Mouse (Mus musculus) CH12.LX (cell line): ENCODE results near the gene Foxp1. TPM values are rescaled to one million over a fixed set of nuclear protein-coding genes. Genes with fewer than 3 reads are reported as not detected.

Source experiments
- DNase-seq: peaks from one replicate; pipeline ENCODE4 v3.0.0-alpha.2; 2013; ENCODE audit errors: extremely low read depth
- H3K27ac ChIP-seq: 2 replicates; pipeline ENCODE4 v1.5.1; 2012; ENCODE audit warnings: low read depth, mild to moderate bottlenecking, control low read depth, moderate library complexity; ENCODE audit not compliant: insufficient read depth
- H3K27me3 ChIP-seq: replicated peaks from 2 replicates; pipeline ENCODE3; 2012; ENCODE audit warnings: inconsistent platforms
- H3K36me3 ChIP-seq, 2 experiments: replicated peaks in 1 of 2; 2 replicates each; pipeline versions ENCODE3 to v1.6.1; 2012; ENCODE audit warnings: inconsistent platforms in 1 of 2, low read length in 1 of 2, mild to moderate bottlenecking in 1 of 2, mixed read lengths in 1 of 2, moderate library complexity in 1 of 2; ENCODE audit not compliant: control insufficient read depth in 1 of 2, insufficient read depth in 1 of 2
- H3K4me1 ChIP-seq, 2 experiments: 2 replicates each; pipeline ENCODE4 v1.6.1; 2012; ENCODE audit warnings: inconsistent platforms in 1 of 2, moderate library complexity in 1 of 2; ENCODE audit not compliant: insufficient read depth in 2 of 2, control insufficient read depth in 1 of 2
- H3K4me2 ChIP-seq: 2 replicates; pipeline ENCODE4 v1.6.1; 2012; ENCODE audit warnings: low read depth, mild to moderate bottlenecking, control low read depth; ENCODE audit not compliant: poor library complexity, insufficient read depth, severe bottlenecking
- H3K4me3 ChIP-seq, 3 experiments: fragments of 150-350 bp in 1 of 3; sonication (generic) in 1 of 3; replicated peaks in 1 of 3; 2 replicates each; pipeline versions ENCODE3 to v1.5.1; 2011 to 2012; ENCODE audit warnings: low read depth in 2 of 3, low read length in 2 of 3, mild to moderate bottlenecking in 2 of 3, moderate library complexity in 2 of 3, control low read depth in 1 of 3, improper control_type of control experiment in 1 of 3, inconsistent platforms in 1 of 3, mixed read lengths in 1 of 3; ENCODE audit not compliant: poor library complexity in 1 of 3
- H3K79me2 ChIP-seq: replicated peaks from 2 replicates; pipeline ENCODE4 v1.6.1; 2012; ENCODE audit warnings: mild to moderate bottlenecking, moderate library complexity; ENCODE audit not compliant: control insufficient read depth, poor library complexity, insufficient read depth, severe bottlenecking; ENCODE audit errors: extremely low read depth
- H3K9ac ChIP-seq: 2 replicates; pipeline ENCODE4 v1.6.1; 2012; ENCODE audit warnings: low read depth, mild to moderate bottlenecking, control low read depth, moderate library complexity; ENCODE audit not compliant: insufficient read depth
- H3K9me3 ChIP-seq: replicated peaks from 2 replicates; pipeline ENCODE3; 2012; ENCODE audit warnings: low read length, inconsistent platforms, mixed read lengths
- BHLHE40 ChIP-seq: IDR thresholded peaks from 2 replicates; pipeline ENCODE4 v1.6.1; 2011; ENCODE audit warnings: mild to moderate bottlenecking, low read depth, low read length, improper control_type of control experiment
- CHD1 ChIP-seq: IDR thresholded peaks from 2 replicates; pipeline ENCODE4 v1.6.1; 2012; ENCODE audit warnings: low read depth, low read length, improper control_type of control experiment, inconsistent platforms
- CTCF ChIP-seq, 2 experiments: IDR thresholded peaks in 1 of 2; conservative IDR thresholded peaks in 1 of 2; 2 replicates each; pipeline ENCODE4 v1.5.1; 2011 to 2012; ENCODE audit warnings: low read depth in 2 of 2, low read length in 2 of 2, improper control_type of control experiment in 1 of 2, inconsistent platforms in 1 of 2, mild to moderate bottlenecking in 1 of 2, moderate library complexity in 1 of 2
- E2F4 ChIP-seq: IDR thresholded peaks from 2 replicates; pipeline ENCODE4 v1.6.1; 2011; ENCODE audit warnings: low read depth, low read length, improper control_type of control experiment; ENCODE audit not compliant: insufficient replicate concordance
- ELF1 ChIP-seq: IDR thresholded peaks from 2 replicates; pipeline ENCODE4 v1.6.1; 2014; ENCODE audit warnings: low read depth, mild to moderate bottlenecking, inconsistent platforms, low read length, improper control_type of control experiment
- EP300 ChIP-seq: IDR thresholded peaks from 2 replicates; pipeline ENCODE4 v1.6.1; 2011; ENCODE audit warnings: low read length, improper control_type of control experiment
- ETS1 ChIP-seq: conservative IDR thresholded peaks from 2 replicates; pipeline ENCODE4 v1.6.1; 2012; ENCODE audit warnings: low read depth, mild to moderate bottlenecking, inconsistent platforms, low read length, improper control_type of control experiment, moderate library complexity
- GABPA ChIP-seq: IDR thresholded peaks from 2 replicates; pipeline ENCODE4 v1.6.1; 2012; ENCODE audit warnings: low read depth, low read length, improper control_type of control experiment, inconsistent platforms; ENCODE audit not compliant: insufficient replicate concordance
- IRF4 ChIP-seq: IDR thresholded peaks from 2 replicates; pipeline ENCODE4 v1.6.1; 2014; ENCODE audit warnings: low read depth, mild to moderate bottlenecking, inconsistent platforms, low read length, improper control_type of control experiment
- JUND ChIP-seq: conservative IDR thresholded peaks from 2 replicates; pipeline ENCODE4 v1.6.1; 2011; ENCODE audit warnings: low read depth, low read length, improper control_type of control experiment
- KAT2A ChIP-seq: IDR thresholded peaks from 2 replicates; pipeline ENCODE4 v1.6.1; 2012; ENCODE audit warnings: low read length, improper control_type of control experiment, inconsistent platforms; ENCODE audit not compliant: insufficient replicate concordance
- MAFK ChIP-seq: IDR thresholded peaks from 2 replicates; pipeline ENCODE4 v1.6.1; 2011; ENCODE audit warnings: low read length, improper control_type of control experiment; ENCODE audit not compliant: insufficient replicate concordance
- MAX ChIP-seq: IDR thresholded peaks from 2 replicates; pipeline ENCODE4 v1.6.1; 2011; ENCODE audit warnings: low read length, improper control_type of control experiment
- MAZ ChIP-seq: IDR thresholded peaks from 2 replicates; pipeline ENCODE4 v1.6.1; 2012; ENCODE audit warnings: low read depth, mild to moderate bottlenecking, inconsistent platforms, low read length, improper control_type of control experiment, moderate library complexity
- MEF2A ChIP-seq: IDR thresholded peaks from 2 replicates; pipeline ENCODE4 v1.6.1; 2014; ENCODE audit warnings: low read depth, mild to moderate bottlenecking, inconsistent platforms, low read length, improper control_type of control experiment, borderline replicate concordance
- MXI1 ChIP-seq: IDR thresholded peaks from 2 replicates; pipeline ENCODE4 v1.6.1; 2011; ENCODE audit warnings: mild to moderate bottlenecking, low read depth, low read length, improper control_type of control experiment
- MYC ChIP-seq: IDR thresholded peaks from 2 replicates; pipeline ENCODE4 v1.6.1; 2011; ENCODE audit warnings: low read depth, mild to moderate bottlenecking, improper control_type of control experiment, low read length
- POLR2AphosphoS2 ChIP-seq: IDR thresholded peaks from 2 replicates; pipeline ENCODE4 v1.6.1; 2011; ENCODE audit warnings: low read depth, low read length, improper control_type of control experiment
- RAD21 ChIP-seq: IDR thresholded peaks from 2 replicates; pipeline ENCODE4 v1.6.1; 2011; ENCODE audit warnings: low read depth, mild to moderate bottlenecking, low read length, improper control_type of control experiment, moderate library complexity
- SIN3A ChIP-seq: IDR thresholded peaks from 2 replicates; pipeline ENCODE4 v1.6.1; 2012; ENCODE audit warnings: low read length, improper control_type of control experiment, inconsistent platforms
- SMC3 ChIP-seq: IDR thresholded peaks from 2 replicates; pipeline ENCODE4 v1.6.1; 2011; ENCODE audit warnings: low read depth, low read length, improper control_type of control experiment
- TBP ChIP-seq: conservative IDR thresholded peaks from 2 replicates; pipeline ENCODE4 v1.6.1; 2011; ENCODE audit warnings: low read depth, low read length, improper control_type of control experiment
- TCF12 ChIP-seq: IDR thresholded peaks from 2 replicates; pipeline ENCODE4 v1.6.1; 2014; ENCODE audit warnings: low read depth, mild to moderate bottlenecking, inconsistent platforms, low read length, improper control_type of control experiment
- ZC3H11A ChIP-seq: IDR thresholded peaks from 2 replicates; pipeline ENCODE4 v1.6.1; 2012; ENCODE audit warnings: low read depth, mild to moderate bottlenecking, inconsistent platforms, low read length, improper control_type of control experiment
- ZKSCAN1 ChIP-seq: IDR thresholded peaks from 2 replicates; pipeline ENCODE4 v1.6.1; 2012; ENCODE audit warnings: low read depth, inconsistent platforms, low read length, improper control_type of control experiment, borderline replicate concordance
- dilution Hi-C: fragments of 300-500 bp; cut with MboI; formaldehyde crosslinking; loops from 2 replicates; pipeline ENCODE4 v1.14.3; 2020; ENCODE audit warnings: low sequenced_read_pairs; ENCODE audit not compliant: extremely low pct_unique_long_range_greater_than_20kb, extremely low pct_ligation_motif_present
- in situ Hi-C: fragments of 300-500 bp; cut with MboI; formaldehyde crosslinking; loops from 3 replicates; pipeline ENCODE4 v1.14.3; 2019; ENCODE audit warnings: low sequenced_read_pairs, low pct_ligation_motif_present, low pct_unique_long_range_greater_than_20kb, mixed read lengths
- polyA plus RNA-seq: library from polyadenylated mRNA; unstranded; fragments of >175 nt; gene quantifications from 2 replicates; pipeline ENCODE4 v1.2.1, GENCODE M21; 2012; ENCODE audit warnings: low read depth; ENCODE audit not compliant: insufficient read length
- total RNA-seq, 2 experiments: library from RNA; depleted of rRNA; stranded (reverse); fragments of 300-350 nt in 1 of 2; fragments of >200 nt in 1 of 2; gene quantifications; 2 replicates each; pipeline ENCODE4 v1.2.3; 2012 to 2014

Foxp1 gene
- total and polyA plus RNA-seq, 3 experiments = 66.5 to 105 (median 87.4) TPM

DNA sequence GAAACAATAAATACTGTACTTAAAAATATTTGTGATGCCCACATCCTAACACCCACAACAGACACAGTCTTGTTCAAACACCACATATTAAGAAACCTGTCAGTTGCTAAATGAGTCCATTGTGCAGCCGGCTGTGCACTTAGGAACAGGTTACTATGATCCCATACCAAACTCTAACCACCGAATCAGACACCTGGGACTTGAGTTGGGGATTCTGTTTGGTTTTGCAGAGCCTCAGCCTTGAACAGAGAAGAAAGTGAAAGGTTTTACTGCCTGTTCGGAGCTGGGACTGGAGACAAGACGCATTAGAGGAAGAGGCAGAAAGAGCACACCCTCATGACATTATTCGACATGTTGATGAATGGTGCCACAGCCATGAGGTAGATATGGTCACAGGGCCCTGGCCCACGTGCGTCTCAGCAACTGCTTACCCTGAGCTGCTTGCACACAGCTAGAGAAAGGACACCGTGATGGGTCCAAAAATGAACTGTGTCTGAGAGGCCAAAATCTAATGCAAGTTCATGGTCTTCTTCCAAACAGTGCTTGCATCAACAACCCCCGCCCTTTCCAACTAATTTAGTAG, 491.1 kb downstream of the Foxp1 start:
- in situ Hi-C loops = no loop called here

DNA sequence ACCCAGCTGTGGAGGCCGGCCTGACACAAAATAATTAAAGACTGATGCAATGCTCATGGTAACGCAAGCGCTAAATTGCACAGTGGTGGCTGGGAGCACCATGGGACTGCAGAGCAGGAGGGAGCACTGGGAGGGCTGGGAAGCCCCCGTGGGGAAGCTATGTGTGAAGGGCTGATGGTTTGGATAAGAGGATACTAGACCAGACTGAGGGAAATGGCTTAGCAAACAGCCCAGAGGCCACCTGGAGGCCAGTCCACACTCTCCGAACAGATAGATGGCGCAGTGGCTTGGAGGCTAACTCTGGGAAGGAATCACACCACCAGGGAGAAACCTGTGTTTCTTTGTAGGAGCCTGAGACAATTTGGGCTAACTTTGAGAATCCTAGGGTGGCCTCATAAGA, 492.3 kb downstream of the Foxp1 start:
- Histone ChIP-seq H3K9ac (no peak overlapping the region), H3K4me2 (peak overlapping the region; percentile 45), H3K79me2 (peaks cover 88% of the 10 kb centered on the region), H3K4me1 (peaks cover 7 to 57% of the 10 kb centered on the region in 2 experiments), H3K27ac (peak overlapping the region; percentile 49), H3K9me3 (peaks cover 2% of the 10 kb centered on the region), H3K27me3 (no peaks in the 10 kb centered on the region), H3K4me3 (peak overlapping the region in 1 of 3 experiments; percentile 1), H3K36me3 (peaks cover 16 to 19% of the 10 kb centered on the region in 2 experiments)
- no peak for TF ChIP-seq EP300
- TF ChIP-seq MXI1 = no peak
- no peak for TF ChIP-seq ZC3H11A
- TF ChIP-seq KAT2A = no peak
- TF ChIP-seq SMC3 = peak; percentile 17
- peak; percentile 9; the same call in 1 of the 2 replicates for TF ChIP-seq RAD21
- TF ChIP-seq CHD1 = no peak
- TF ChIP-seq CTCF (conservative IDR thresholded peaks at IDR 0.05 in 1 of 2, IDR thresholded peaks at IDR 0.05 in 1 of 2; ENCODE audit: low read depth in 2 of 2, low read length in 2 of 2) = peak in 1 of 2 experiments; percentile 55; a peak in 2 of 4 replicates
- no peak for DNase-seq
- in situ Hi-C loops = no loop called here
- dilution Hi-C loops = no loop called here

More for the DNA sequence above, 491.1 kb downstream of the Foxp1 start:
- H3K4me3 ChIP-seq = peak overlapping the region in 1 of 3 experiments; percentile 10
- DNase-seq = peak; percentile 86
- H3K9ac ChIP-seq = peak overlapping the region; percentile 11
- TF ChIP-seq MEF2A (no peak), GABPA (no peak), EP300 (peak; percentile 18; the same call in 1 of the 2 replicates), JUND (0 out of 2 replicates have a peak, but pooled peaks have one; percentile 20), CTCF (conservative IDR thresholded peaks at IDR 0.05 in 1 of 2, IDR thresholded peaks at IDR 0.05 in 1 of 2; ENCODE audit: low read depth in 2 of 2, low read length in 2 of 2) (no peak), BHLHE40 (peak; percentile 48), TCF12 (peak; percentile 50; the same call in 1 of the 2 replicates), TBP (no peak), CHD1 (no peak), POLR2AphosphoS2 (no peak), SIN3A (0 out of 2 replicates have a peak, but pooled peaks have one; percentile 12), E2F4 (no peak), ETS1 (peak; percentile 70), ZKSCAN1 (no peak), ELF1 (no peak), MXI1 (peak; percentile 87), MAFK (0 out of 2 replicates have a peak, but pooled peaks have one; percentile 31), MYC (peak; percentile 92), MAZ (no peak), MAX (peak; percentile 86), IRF4 (peak; percentile 55)
- peak overlapping the region; percentile 68 for H3K27ac ChIP-seq
- peak overlapping the region; percentile 97 for H3K4me2 ChIP-seq
- H3K36me3 ChIP-seq = peaks cover 27 to 31% of the 10 kb centered on the region in 2 experiments
- dilution Hi-C loops = no loop called here
- H3K9me3 ChIP-seq = peaks cover 7% of the 10 kb centered on the region
- peaks cover 17 to 69% of the 10 kb centered on the region in 2 experiments for H3K4me1 ChIP-seq
- H3K27me3 ChIP-seq = no peaks in the 10 kb centered on the region
- H3K79me2 ChIP-seq = peaks cover 89% of the 10 kb centered on the region
